Mouse (Mus musculus) midbrain, embryonic 15.5 days (tissue): ENCODE data around the gene Icmt. TPM values are rescaled to one million over a fixed set of nuclear protein-coding genes. Genes with fewer than 3 reads are reported as not detected.
A peak's percentile ranks its signal among the peaks of the same experiment; 100 is the strongest.

Experiments
- ATAC-seq: fragments of 200-750 bp; cut with Nextera tagmentation; replicated peaks from 2 replicates; pipeline ENCODE4 v1.8.0; 2017; ENCODE audit warnings: moderate TSS enrichment
- H3K27ac ChIP-seq: fragments of 300-500 bp; sonication (generic); 2 replicates; pipeline ENCODE4 v1.5.1; 2015; ENCODE audit warnings: mild to moderate bottlenecking, inconsistent platforms
- H3K27me3 ChIP-seq: fragments of 300-500 bp; sonication (generic); replicated peaks from 2 replicates; pipeline ENCODE4 v1.6.1; 2015; ENCODE audit warnings: inconsistent platforms
- H3K36me3 ChIP-seq: fragments of 300-500 bp; sonication (generic); replicated peaks from 2 replicates; pipeline ENCODE4 v1.6.1; 2015; ENCODE audit warnings: inconsistent platforms
- H3K4me1 ChIP-seq: fragments of 300-500 bp; sonication (generic); 2 replicates; pipeline ENCODE4 v1.6.1; 2015; ENCODE audit warnings: inconsistent platforms
- H3K4me2 ChIP-seq: fragments of 300-500 bp; sonication (generic); 2 replicates; pipeline ENCODE4 v1.6.1; 2015; ENCODE audit warnings: inconsistent platforms, mild to moderate bottlenecking, moderate library complexity
- H3K4me3 ChIP-seq: fragments of 300-500 bp; sonication (generic); 2 replicates; pipeline ENCODE4 v1.5.1; 2015; ENCODE audit warnings: mild to moderate bottlenecking, inconsistent platforms
- H3K9ac ChIP-seq: fragments of 300-500 bp; sonication (generic); 2 replicates; pipeline ENCODE4 v1.6.1; 2015; ENCODE audit warnings: mild to moderate bottlenecking, inconsistent platforms
- H3K9me3 ChIP-seq: fragments of 300-500 bp; sonication (generic); 2 replicates; pipeline ENCODE4 v1.6.1; 2016; ENCODE audit warnings: inconsistent platforms
- WGBS: fragments of 180-500 bp; shearing (Covaris S2); methylation state at CpG from one replicate; pipeline ENCODE4 v1.1.7; 2015; ENCODE audit warnings: mixed read lengths; 5-methylcytosine and 5-hydroxymethylcytosine counted together
- polyA plus RNA-seq: library from polyadenylated mRNA; unstranded; fragments of >200 nt; fragmentation: Nextera tagmentation; extraction: Ambion mirVana; gene quantifications from 2 replicates; pipeline ENCODE4 v1.2.1, GENCODE M21; 2015

Icmt gene
- polyA plus RNA-seq, 1 experiment from 2014 or later, result 20.4 TPM

DNA sequence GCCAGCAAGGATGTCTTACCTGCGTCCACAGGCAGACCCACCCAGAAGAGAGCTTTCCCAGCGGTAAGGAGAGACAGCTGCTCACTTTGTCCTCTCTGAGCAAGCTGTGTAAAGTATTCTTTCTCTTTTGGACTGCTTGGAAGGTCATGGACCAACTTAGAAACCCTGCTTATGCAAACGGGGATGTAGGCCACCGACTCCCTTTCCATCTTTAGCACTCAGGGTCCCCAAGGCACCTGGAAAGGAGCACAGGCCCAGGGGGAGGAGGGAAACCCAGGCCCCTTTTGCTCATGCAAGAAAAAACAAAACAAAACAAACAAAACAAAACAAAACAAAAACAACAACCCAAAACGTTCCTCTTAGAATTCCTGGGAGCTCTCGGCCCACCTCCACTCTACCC is 5.5 kb upstream of the Icmt start, which contains the start of gene Hes3:
Gene Hes3 (minus strand): TSS at position 101 of the 400 bp plus-strand sequence.
- Histone ChIP-seq H3K4me1 (peaks cover 53% of the 10 kb centered on the region), H3K27ac (no peak within 1 kb of the TSS), H3K4me2 (peak within 1 kb of the TSS; percentile 59), H3K36me3 (no peaks in the 10 kb centered on the region), H3K4me3 (peak within 1 kb of the TSS; percentile 30), H3K27me3 (peaks cover 82% of the 10 kb centered on the region), H3K9me3 (no peaks in the 10 kb centered on the region), H3K9ac (peak within 1 kb of the TSS; percentile 26)
- no peak for ATAC-seq
- WGBS, result 16% methylated on average over 6 of the region's 6 CpGs

GRCm38 (mm10) chr4:152292102-152292765 is 4.8 kb upstream of the Icmt start:
- Histone ChIP-seq H3K4me3 (no peak overlapping the region), H3K27me3 (peaks cover 75% of the 10 kb centered on the region), H3K9ac (no peak overlapping the region), H3K4me2 (no peak overlapping the region), H3K4me1 (peaks cover 47% of the 10 kb centered on the region), H3K9me3 (no peaks in the 10 kb centered on the region), H3K27ac (no peak overlapping the region), H3K36me3 (no peaks in the 10 kb centered on the region)
- WGBS, result 8% methylated on average over 12 of the region's 12 CpGs
- ATAC-seq, result no peak

DNA sequence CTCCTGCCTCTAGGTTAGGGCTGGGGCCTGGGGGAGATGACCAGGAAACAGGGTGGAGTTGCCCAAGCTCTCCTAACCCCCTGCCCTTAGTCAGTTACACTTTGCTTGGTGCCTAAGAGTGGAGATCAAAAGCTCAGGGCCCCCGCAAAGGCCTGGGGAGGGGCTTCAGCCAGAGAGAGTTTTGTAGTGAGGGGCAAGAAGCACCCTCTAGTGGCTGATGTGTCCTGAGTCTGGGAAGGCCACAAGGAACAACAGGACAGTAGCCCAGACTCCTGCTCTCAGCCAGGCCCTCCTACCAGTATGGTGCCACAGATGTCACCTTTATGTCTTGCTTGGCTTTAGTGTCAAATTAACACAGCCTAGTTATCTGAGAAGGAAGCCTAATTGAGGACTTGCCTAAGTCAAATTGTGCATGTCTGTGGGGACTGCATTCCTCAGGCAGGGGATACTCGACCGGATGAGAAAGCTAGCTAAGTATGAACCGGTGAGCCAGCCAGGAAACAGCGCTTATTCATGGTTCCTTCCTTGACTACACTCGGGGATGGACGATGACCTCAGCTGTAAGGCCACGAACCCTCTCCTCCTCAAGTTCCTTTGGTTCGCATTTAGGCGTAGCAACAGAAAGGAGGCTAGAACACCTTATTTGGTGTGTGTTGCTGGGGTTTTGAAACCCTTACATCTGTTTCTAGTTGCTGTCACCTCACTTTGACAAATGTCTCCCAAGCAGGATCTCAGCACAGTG is 2.7 kb upstream of the Icmt start:
- H3K4me2 ChIP-seq, result no peak overlapping the region
- no peak overlapping the region for H3K9ac ChIP-seq
- H3K4me1 ChIP-seq, result peaks cover 46% of the 10 kb centered on the region
- 57% methylated on average over 10 of the region's 10 CpGs for WGBS
- no peak for ATAC-seq
- H3K9me3 ChIP-seq, result no peaks in the 10 kb centered on the region
- peaks cover 60% of the 10 kb centered on the region for H3K27me3 ChIP-seq
- H3K4me3 ChIP-seq, result no peak overlapping the region
- no peaks in the 10 kb centered on the region for H3K36me3 ChIP-seq
- H3K27ac ChIP-seq, result no peak overlapping the region

DNA sequence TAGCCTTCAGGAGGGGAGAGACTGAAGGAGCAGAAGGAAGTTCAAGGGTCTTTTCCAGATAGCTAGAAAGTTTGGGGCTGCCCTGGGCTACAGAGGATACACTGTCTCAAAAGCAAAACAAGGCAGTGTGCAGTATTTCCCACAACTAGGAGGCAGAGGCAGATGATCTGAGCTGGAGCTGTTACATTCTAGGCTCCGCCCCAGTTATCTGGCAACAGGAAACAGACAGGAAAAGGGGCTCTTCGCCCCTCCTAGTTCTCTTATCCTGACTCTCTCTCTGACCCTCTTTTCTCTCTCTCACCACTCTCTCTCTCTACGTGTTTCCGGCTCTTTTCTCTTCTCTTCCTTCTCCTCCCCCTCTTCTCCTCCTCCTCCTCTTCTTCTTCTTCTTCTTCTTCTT is 1.1 kb upstream of the Icmt start:
- H3K27me3 ChIP-seq, result peaks cover 46% of the 10 kb centered on the region
- H3K4me1 ChIP-seq, result peaks cover 35% of the 10 kb centered on the region

DNA sequence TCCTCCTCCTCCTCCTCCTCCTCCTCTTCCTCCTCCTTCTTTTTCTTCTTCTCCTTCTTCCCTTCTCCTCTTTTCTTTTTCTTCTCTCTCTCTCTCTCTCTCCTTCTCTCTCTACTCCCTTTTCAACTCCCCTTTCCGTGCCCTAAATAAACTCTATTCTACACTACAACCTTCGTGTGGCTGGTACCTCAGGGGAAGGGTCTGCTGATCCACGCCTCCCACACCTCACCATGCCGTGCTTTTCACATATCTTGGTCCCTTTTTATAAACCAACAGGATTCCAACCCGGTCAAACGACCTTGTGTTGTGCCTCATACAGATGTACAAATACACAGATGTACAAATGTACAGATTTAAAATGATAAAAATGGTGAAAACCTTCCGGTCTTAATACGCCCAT is 656 bp upstream of the Icmt start:
- Histone ChIP-seq H3K9me3 (no peaks in the 10 kb centered on the region), H3K4me1 (peaks cover 31% of the 10 kb centered on the region), H3K27me3 (peaks cover 42% of the 10 kb centered on the region), H3K9ac (no peak overlapping the region), H3K4me3 (peak overlapping the region; percentile 96), H3K27ac (no peak overlapping the region), H3K36me3 (peaks cover 11% of the 10 kb centered on the region; the same call in 1 of the 2 replicates), H3K4me2 (peak overlapping the region; percentile 97)
- ATAC-seq, result no peak
- WGBS, result 23% methylated on average over 8 of the region's 8 CpGs

More for the DNA sequence above, 1.1 kb upstream of the Icmt start:
- WGBS, result 53% methylated on average over 4 of the region's 4 CpGs
- no peak for ATAC-seq
- H3K9me3 ChIP-seq, result no peaks in the 10 kb centered on the region
- H3K4me2 ChIP-seq, result no peak overlapping the region
- H3K4me3 ChIP-seq, result no peak overlapping the region
- no peak overlapping the region for H3K27ac ChIP-seq
- peaks cover 11% of the 10 kb centered on the region; the same call in 1 of the 2 replicates for H3K36me3 ChIP-seq
- no peak overlapping the region for H3K9ac ChIP-seq

- Histone ChIP-seq H3K9me3 (no peaks in the 10 kb centered on the region), H3K4me2 (peak overlapping the region; percentile 97; the same call in 1 of the 2 replicates), H3K27me3 (peaks cover 22% of the 10 kb centered on the region), H3K27ac (no peak overlapping the region), H3K4me1 (peaks cover 16% of the 10 kb centered on the region), H3K9ac (peak overlapping the region; percentile 10; the same call in 1 of the 2 replicates), H3K4me3 (no peak overlapping the region), H3K36me3 (peaks cover 11% of the 10 kb centered on the region; the same call in 1 of the 2 replicates)
- 90% methylated on average over 14 of the region's 14 CpGs for WGBS
- no peak for ATAC-seq
Observed at GRCm38 (mm10) chr4:152298836-152299235, 1.8 kb downstream of the Icmt start.

DNA sequence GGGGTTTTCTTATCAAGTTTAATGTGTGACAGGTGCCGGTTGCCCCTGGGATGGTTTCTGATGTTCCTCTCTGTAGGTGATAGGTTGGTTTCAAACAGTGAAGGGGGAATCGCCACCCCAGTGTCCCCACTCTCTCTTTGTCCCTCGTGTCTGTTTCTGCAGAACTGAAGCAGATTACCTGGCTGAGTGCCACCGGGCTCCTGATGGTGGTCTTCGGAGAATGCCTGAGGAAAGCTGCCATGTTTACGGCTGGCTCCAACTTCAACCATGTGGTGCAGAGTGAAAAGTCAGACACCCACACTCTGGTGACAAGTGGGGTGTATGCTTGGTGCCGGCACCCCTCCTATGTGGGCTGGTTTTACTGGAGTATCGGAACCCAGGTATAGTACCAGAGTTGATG is 3.3 kb downstream of the Icmt start:
- Histone ChIP-seq H3K9ac (no peak overlapping the region), H3K4me3 (no peak overlapping the region), H3K36me3 (peaks cover 13% of the 10 kb centered on the region; the same call in 1 of the 2 replicates), H3K9me3 (no peaks in the 10 kb centered on the region), H3K4me1 (peaks cover 16% of the 10 kb centered on the region), H3K27me3 (peaks cover 6% of the 10 kb centered on the region), H3K4me2 (no peak overlapping the region), H3K27ac (no peak overlapping the region)
- no peak for ATAC-seq
- 90% methylated on average over 8 of the region's 8 CpGs for WGBS

GRCm38 (mm10) chr4:152302012-152302411 is 5.0 kb downstream of the Icmt start:
- H3K36me3 ChIP-seq, result peaks cover 13% of the 10 kb centered on the region; the same call in 1 of the 2 replicates
- H3K4me2 ChIP-seq, result no peak overlapping the region
- H3K27ac ChIP-seq, result no peak overlapping the region
- no peaks in the 10 kb centered on the region; the same call in 1 of the 2 replicates for H3K27me3 ChIP-seq
- no peak overlapping the region for H3K4me3 ChIP-seq
- no peak overlapping the region for H3K9ac ChIP-seq
- H3K4me1 ChIP-seq, result peaks cover 13% of the 10 kb centered on the region
- no peaks in the 10 kb centered on the region for H3K9me3 ChIP-seq
- WGBS, result 56% methylated on average over 11 of the region's 11 CpGs
- ATAC-seq, result no peak

DNA sequence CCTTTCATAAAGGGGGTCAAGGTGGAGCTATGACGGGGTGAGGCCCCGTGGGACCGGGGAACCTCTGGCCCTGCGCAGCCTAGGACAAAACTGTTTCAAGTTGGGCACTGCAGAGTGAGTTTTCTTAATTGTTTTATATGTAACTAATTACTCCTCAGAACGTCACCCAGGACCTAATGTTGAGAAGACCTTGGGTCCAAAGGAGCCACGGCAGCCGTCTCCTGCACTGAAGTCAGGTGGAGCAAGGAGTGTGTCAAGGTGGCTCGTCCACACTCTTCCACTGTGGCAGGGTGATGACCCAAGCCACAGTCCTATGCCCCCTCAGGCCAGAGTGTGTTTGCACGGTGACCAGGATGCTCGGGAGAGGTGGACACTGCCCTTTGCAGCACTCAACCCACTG is 6.1 kb downstream of the Icmt start:
- H3K27ac ChIP-seq, result no peak overlapping the region
- no peak overlapping the region for H3K4me2 ChIP-seq
- ATAC-seq, result no peak
- no peak overlapping the region for H3K9ac ChIP-seq
- H3K9me3 ChIP-seq, result no peaks in the 10 kb centered on the region
- no peak overlapping the region for H3K4me3 ChIP-seq
- H3K27me3 ChIP-seq, result no peaks in the 10 kb centered on the region; the same call in 1 of the 2 replicates
- 93% methylated on average over 10 of the region's 10 CpGs for WGBS
- peaks cover 8% of the 10 kb centered on the region for H3K4me1 ChIP-seq
- H3K36me3 ChIP-seq, result peaks cover 13% of the 10 kb centered on the region; the same call in 1 of the 2 replicates

DNA sequence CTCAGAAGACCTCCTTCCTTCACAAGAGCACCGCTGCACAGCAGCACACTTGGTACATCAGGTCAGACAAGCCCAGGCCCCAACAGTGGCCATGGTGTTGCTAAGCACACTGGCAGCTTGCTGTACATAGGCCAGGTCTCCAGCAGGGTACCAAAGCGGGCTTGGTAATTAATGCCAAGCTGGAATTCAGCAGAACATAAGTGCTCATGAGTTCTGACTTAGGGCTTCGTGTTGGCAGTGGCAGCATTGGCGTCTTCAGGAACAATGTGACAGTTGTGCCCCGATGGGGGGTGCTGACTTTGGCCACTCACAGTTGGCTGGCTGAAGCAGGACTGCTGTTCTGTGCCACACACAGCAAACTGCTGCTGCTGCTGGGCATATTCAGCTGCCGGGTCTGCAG is 7.7 kb downstream of the Icmt start:
- H3K4me2 ChIP-seq, result no peak overlapping the region
- no peak overlapping the region for H3K27ac ChIP-seq
- H3K27me3 ChIP-seq, result no peaks in the 10 kb centered on the region; the same call in 1 of the 2 replicates
- no peaks in the 10 kb centered on the region for H3K4me1 ChIP-seq
- no peak for ATAC-seq
- H3K9ac ChIP-seq, result no peak overlapping the region
- peaks cover 12% of the 10 kb centered on the region; the same call in 1 of the 2 replicates for H3K36me3 ChIP-seq
- no peaks in the 10 kb centered on the region for H3K9me3 ChIP-seq
- WGBS, result 90% methylated on average over 6 of the region's 6 CpGs
- H3K4me3 ChIP-seq, result no peak overlapping the region

- no peak overlapping the region for H3K9ac ChIP-seq
- no peak overlapping the region for H3K27ac ChIP-seq
- no peaks in the 10 kb centered on the region for H3K9me3 ChIP-seq
- no peak for ATAC-seq
- 0 out of 2 replicates have a peak, but pooled peaks cover 2% of the 10 kb centered on the region for H3K36me3 ChIP-seq
- 87% methylated on average over 6 of the region's 6 CpGs for WGBS
- no peak overlapping the region for H3K4me2 ChIP-seq
- peaks cover 5% of the 10 kb centered on the region for H3K27me3 ChIP-seq
- no peaks in the 10 kb centered on the region for H3K4me1 ChIP-seq
- H3K4me3 ChIP-seq, result no peak overlapping the region
Observed at GRCm38 (mm10) chr4:152305991-152306390, 9.0 kb downstream of the Icmt start.

GRCm38 (mm10) chr4:152307542-152307941 is 10.5 kb downstream of the Icmt start:
- WGBS, result 79% methylated on average over 9 of the region's 9 CpGs
- H3K27ac ChIP-seq, result no peak overlapping the region

More at GRCm38 (mm10) chr4:152307542-152307941, 10.5 kb downstream of the Icmt start:
- Histone ChIP-seq H3K4me1 (peaks cover 5% of the 10 kb centered on the region), H3K4me2 (no peak overlapping the region), H3K4me3 (no peak overlapping the region), H3K9ac (no peak overlapping the region), H3K9me3 (no peaks in the 10 kb centered on the region), H3K36me3 (0 out of 2 replicates have a peak, but pooled peaks cover 2% of the 10 kb centered on the region), H3K27me3 (peaks cover 20% of the 10 kb centered on the region)
- ATAC-seq, result no peak
